Mouse (Mus musculus): ENCODE measurements around the gene Rrbp1. TPM values are rescaled to one million over a fixed set of nuclear protein-coding genes. Genes with fewer than 3 reads are reported as not detected.

The Rrbp1 gene
- polyA plus RNA-seq, 1 experiment from 2014 or later, result 90.8 TPM

GRCm38 (mm10) chr2:143929607-143930311, 81.3 kb downstream of the Rrbp1 start:
- no peak overlapping the region for H3K27ac ChIP-seq
- no peak for ATAC-seq (replicated peaks; ENCODE audit: low FRiP score)
- H3K4me2 ChIP-seq, result no peak overlapping the region
- H3K27me3 ChIP-seq, result no peaks in the 10 kb centered on the region
- peaks cover 9% of the 10 kb centered on the region; the same call in 1 of the 2 replicates for H3K4me1 ChIP-seq
- H3K36me3 ChIP-seq, result 0 out of 2 replicates have a peak, but pooled peaks cover 5% of the 10 kb centered on the region
- no peaks in the 10 kb centered on the region for H3K9me3 ChIP-seq (replicated peaks)
- H3K9ac ChIP-seq, result no peak overlapping the region
- H3K4me3 ChIP-seq (replicated peaks), result no peak overlapping the region
- WGBS, result 61% methylated on average over 3 of the region's 3 CpGs

GRCm38 (mm10) chr2:143925826-143926225, 85.2 kb downstream of the Rrbp1 start:
- Histone ChIP-seq H3K4me3 (replicated peaks) (no peak overlapping the region), H3K27ac (no peak overlapping the region), H3K4me2 (no peak overlapping the region), H3K9me3 (replicated peaks) (no peaks in the 10 kb centered on the region), H3K36me3 (no peaks in the 10 kb centered on the region), H3K4me1 (peaks cover 12% of the 10 kb centered on the region), H3K27me3 (no peaks in the 10 kb centered on the region), H3K9ac (no peak overlapping the region)
- no peak for ATAC-seq (replicated peaks; ENCODE audit: low FRiP score)
- WGBS, result 92% methylated on average over 6 of the region's 6 CpGs

- 0 out of 2 replicates have a peak, but pooled peaks have one; percentile 40 for ATAC-seq (replicated peaks; ENCODE audit: low FRiP score)
- 33% methylated on average over 7 of the region's 7 CpGs for WGBS
Measured at GRCm38 (mm10) chr2:143924085-143924484, 87.0 kb downstream of the Rrbp1 start.

GRCm38 (mm10) chr2:143918831-143919502, 92.1 kb downstream of the Rrbp1 start:
- ATAC-seq (replicated peaks; ENCODE audit: low FRiP score), result no peak

More at GRCm38 (mm10) chr2:143924085-143924484, 87.0 kb downstream of the Rrbp1 start:
- Histone ChIP-seq H3K9me3 (replicated peaks) (no peaks in the 10 kb centered on the region), H3K4me2 (no peak overlapping the region), H3K4me1 (peaks cover 17% of the 10 kb centered on the region), H3K27ac (peak overlapping the region; percentile 7; the same call in 1 of the 2 replicates), H3K36me3 (no peaks in the 10 kb centered on the region), H3K27me3 (no peaks in the 10 kb centered on the region), H3K4me3 (replicated peaks) (no peak overlapping the region), H3K9ac (no peak overlapping the region)

GRCm38 (mm10) chr2:143917622-143918021, 93.4 kb downstream of the Rrbp1 start:
- H3K9me3 ChIP-seq (replicated peaks), result no peaks in the 10 kb centered on the region
- no peak overlapping the region for H3K9ac ChIP-seq
- ATAC-seq (replicated peaks; ENCODE audit: low FRiP score), result no peak
- H3K4me2 ChIP-seq, result peak overlapping the region; percentile 73
- WGBS, result 67% methylated on average over 5 of the region's 5 CpGs
- no peaks in the 10 kb centered on the region for H3K27me3 ChIP-seq
- H3K27ac ChIP-seq, result no peak overlapping the region
- no peak overlapping the region for H3K4me3 ChIP-seq (replicated peaks)
- peaks cover 35% of the 10 kb centered on the region for H3K4me1 ChIP-seq
- H3K36me3 ChIP-seq, result no peaks in the 10 kb centered on the region

More at GRCm38 (mm10) chr2:143918831-143919502, 92.1 kb downstream of the Rrbp1 start:
- Histone ChIP-seq H3K9me3 (replicated peaks) (no peaks in the 10 kb centered on the region), H3K27me3 (no peaks in the 10 kb centered on the region), H3K9ac (no peak overlapping the region), H3K4me3 (replicated peaks) (no peak overlapping the region), H3K27ac (0 out of 2 replicates have a peak overlapping the region, but pooled peaks have one; percentile 45), H3K36me3 (no peaks in the 10 kb centered on the region), H3K4me1 (peaks cover 40% of the 10 kb centered on the region), H3K4me2 (no peak overlapping the region)
- WGBS, result 42% methylated on average over 4 of the region's 4 CpGs

- peak overlapping the region; percentile 73 for H3K4me2 ChIP-seq
- H3K27ac ChIP-seq, result peak overlapping the region; percentile 99
- ATAC-seq (replicated peaks; ENCODE audit: low FRiP score), result no peak
- H3K27me3 ChIP-seq, result no peaks in the 10 kb centered on the region
- peaks cover 35% of the 10 kb centered on the region for H3K4me1 ChIP-seq
- WGBS, result 7% methylated on average over 5 of the region's 5 CpGs
- peak overlapping the region; percentile 86 for H3K9ac ChIP-seq
- H3K4me3 ChIP-seq (replicated peaks), result peak overlapping the region; percentile 84
- no peaks in the 10 kb centered on the region for H3K9me3 ChIP-seq (replicated peaks)
- no peaks in the 10 kb centered on the region for H3K36me3 ChIP-seq
Measured at GRCm38 (mm10) chr2:143916229-143916628, 94.8 kb downstream of the Rrbp1 start.

- Histone ChIP-seq H3K9me3 (replicated peaks) (no peaks in the 10 kb centered on the region), H3K9ac (peak overlapping the region; percentile 86), H3K27ac (peak overlapping the region; percentile 99), H3K27me3 (no peaks in the 10 kb centered on the region), H3K4me3 (replicated peaks) (peak overlapping the region; percentile 84), H3K36me3 (no peaks in the 10 kb centered on the region), H3K4me1 (peaks cover 35% of the 10 kb centered on the region), H3K4me2 (peak overlapping the region; percentile 73)
- under 1% methylated on average over 32 of the region's 32 CpGs for WGBS
- peak; percentile 19; the same call in 1 of the 2 replicates for ATAC-seq (replicated peaks; ENCODE audit: low FRiP score)
Measured at GRCm38 (mm10) chr2:143915600-143916135, 95.4 kb downstream of the Rrbp1 start.

GRCm38 (mm10) chr2:143914760-143915599, 96.1 kb downstream of the Rrbp1 start, which contains the start of gene Dstn:
TSS of gene Dstn (plus strand) at chr2:143915320.
- Histone ChIP-seq H3K4me1 (peaks cover 35% of the 10 kb centered on the region), H3K27ac (peak within 1 kb of the TSS; percentile 99), H3K9ac (peak within 1 kb of the TSS; percentile 86), H3K9me3 (replicated peaks) (no peaks in the 10 kb centered on the region), H3K4me3 (replicated peaks) (peak within 1 kb of the TSS; percentile 84), H3K4me2 (peak within 1 kb of the TSS; percentile 73), H3K36me3 (no peaks in the 10 kb centered on the region), H3K27me3 (no peaks in the 10 kb centered on the region)
- WGBS, result under 1% methylated on average over 69 of the region's 71 CpGs
- ATAC-seq (replicated peaks; ENCODE audit: low FRiP score), result peak; percentile 99

GRCm38 (mm10) chr2:143914221-143914620, 96.8 kb downstream of the Rrbp1 start:
- WGBS, result 5% methylated on average over 10 of the region's 10 CpGs
- ATAC-seq (replicated peaks; ENCODE audit: low FRiP score), result no peak

GRCm38 (mm10) chr2:143912199-143912598, 98.9 kb downstream of the Rrbp1 start:
- WGBS, result 98% methylated on average over 2 of the region's 2 CpGs
- Histone ChIP-seq H3K4me2 (no peak overlapping the region), H3K27me3 (no peaks in the 10 kb centered on the region), H3K4me3 (replicated peaks) (no peak overlapping the region), H3K4me1 (peaks cover 12% of the 10 kb centered on the region), H3K9me3 (replicated peaks) (no peaks in the 10 kb centered on the region), H3K9ac (no peak overlapping the region), H3K27ac (no peak overlapping the region), H3K36me3 (no peaks in the 10 kb centered on the region)
- no peak for ATAC-seq (replicated peaks; ENCODE audit: low FRiP score)

More at GRCm38 (mm10) chr2:143914221-143914620, 96.8 kb downstream of the Rrbp1 start:
- no peaks in the 10 kb centered on the region for H3K27me3 ChIP-seq
- peak overlapping the region; percentile 99 for H3K27ac ChIP-seq
- H3K9me3 ChIP-seq (replicated peaks), result no peaks in the 10 kb centered on the region
- peak overlapping the region; percentile 73 for H3K4me2 ChIP-seq
- peaks cover 31% of the 10 kb centered on the region for H3K4me1 ChIP-seq
- no peaks in the 10 kb centered on the region for H3K36me3 ChIP-seq
- peak overlapping the region; percentile 86 for H3K9ac ChIP-seq
- H3K4me3 ChIP-seq (replicated peaks), result peak overlapping the region; percentile 84

GRCm38 (mm10) chr2:143909230-143909629, 101.8 kb downstream of the Rrbp1 start:
- no peak overlapping the region for H3K27ac ChIP-seq
- H3K4me3 ChIP-seq (replicated peaks), result no peak overlapping the region
- ATAC-seq (replicated peaks; ENCODE audit: low FRiP score), result no peak
- H3K27me3 ChIP-seq, result no peaks in the 10 kb centered on the region
- H3K4me2 ChIP-seq, result no peak overlapping the region
- H3K4me1 ChIP-seq, result no peaks in the 10 kb centered on the region
- H3K9ac ChIP-seq, result no peak overlapping the region
- WGBS, result 69% methylated on average over 2 of the region's 2 CpGs
- no peaks in the 10 kb centered on the region for H3K36me3 ChIP-seq
- H3K9me3 ChIP-seq (replicated peaks), result no peaks in the 10 kb centered on the region
